Mouse (Mus musculus) mesoderm, embryonic 11.5 days (tissue): Measurements from ENCODE around the gene Sar1a.
A peak's percentile ranks its signal among the peaks of the same experiment; 100 is the strongest.

Experiments used
- DNase-seq: peaks from one replicate; pipeline ENCODE4 v3.0.0-alpha.2; 2012; ENCODE audit warnings: low read depth, low spot score

The Sar1a gene

GRCm38 (mm10) chr10:61679545-61679944, 554 bp upstream of the Sar1a start:
- DNase-seq, result no peak

DNA sequence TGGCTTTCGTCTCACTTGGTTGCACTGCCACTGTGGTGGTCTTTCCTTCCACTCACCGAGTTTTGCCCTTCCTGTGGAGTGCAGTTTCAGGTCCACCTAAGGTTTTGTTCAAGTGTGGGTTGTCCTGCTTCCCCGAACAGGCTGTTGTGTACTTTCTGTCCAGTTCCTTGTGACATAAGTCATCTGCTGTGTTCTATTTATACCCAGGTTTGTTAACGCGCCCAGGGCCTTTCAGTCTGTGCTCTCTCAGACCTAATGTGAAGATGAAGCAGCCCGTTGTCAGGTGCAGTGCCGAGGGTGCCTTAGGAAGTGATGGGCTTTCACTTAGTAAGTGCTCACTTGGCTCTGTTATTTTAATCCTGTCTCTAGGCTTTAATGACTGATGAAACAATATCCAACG, 9.3 kb downstream of the Sar1a start:
- DNase-seq, result no peak

GRCm38 (mm10) chr10:61693563-61693962, 13.5 kb downstream of the Sar1a start:
- DNase-seq, result no peak

DNA sequence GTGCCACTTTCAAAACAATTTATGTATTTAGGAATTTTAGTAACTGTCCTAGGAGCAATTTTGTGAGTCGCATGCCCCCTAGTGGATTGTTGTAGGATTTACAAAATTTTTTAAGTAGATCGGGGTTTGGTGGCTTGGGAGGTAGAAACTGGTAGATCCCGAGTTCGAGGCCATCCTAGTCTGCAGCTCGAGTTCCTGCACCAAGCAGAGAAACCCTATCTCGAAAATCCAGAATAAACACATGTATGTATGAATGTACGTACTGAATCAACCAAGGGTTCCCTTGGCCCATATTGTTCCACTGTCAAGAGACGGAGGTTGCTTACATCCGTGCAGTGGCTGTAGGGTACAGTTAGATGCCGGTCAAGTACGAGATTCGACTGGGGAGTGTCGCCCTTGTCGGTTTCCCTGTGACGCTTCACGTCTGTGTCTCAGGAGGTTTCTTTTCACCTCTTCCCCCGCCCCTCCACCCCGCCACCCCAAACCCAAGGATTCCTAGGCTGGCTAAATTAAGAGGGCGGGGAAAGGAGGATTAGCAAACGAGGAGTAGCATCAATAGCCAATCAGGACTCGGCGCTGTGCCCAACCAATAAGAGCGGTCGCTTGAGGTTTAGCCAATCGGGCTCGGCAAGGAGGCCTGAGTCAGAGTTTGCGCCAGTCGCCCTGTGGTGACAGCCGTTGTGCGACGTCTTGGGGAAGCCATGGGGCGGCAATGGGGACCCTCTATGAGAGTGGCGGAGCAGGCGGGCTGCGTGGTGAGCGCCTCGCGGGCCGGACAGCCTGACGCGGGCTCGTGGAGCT, 15.0 kb downstream of the Sar1a start, which contains the start of gene Tysnd1:
Gene Tysnd1 (plus strand): TSS at position 645 of the 801 bp plus-strand sequence.
- DNase-seq, result peak; percentile 97

DNA sequence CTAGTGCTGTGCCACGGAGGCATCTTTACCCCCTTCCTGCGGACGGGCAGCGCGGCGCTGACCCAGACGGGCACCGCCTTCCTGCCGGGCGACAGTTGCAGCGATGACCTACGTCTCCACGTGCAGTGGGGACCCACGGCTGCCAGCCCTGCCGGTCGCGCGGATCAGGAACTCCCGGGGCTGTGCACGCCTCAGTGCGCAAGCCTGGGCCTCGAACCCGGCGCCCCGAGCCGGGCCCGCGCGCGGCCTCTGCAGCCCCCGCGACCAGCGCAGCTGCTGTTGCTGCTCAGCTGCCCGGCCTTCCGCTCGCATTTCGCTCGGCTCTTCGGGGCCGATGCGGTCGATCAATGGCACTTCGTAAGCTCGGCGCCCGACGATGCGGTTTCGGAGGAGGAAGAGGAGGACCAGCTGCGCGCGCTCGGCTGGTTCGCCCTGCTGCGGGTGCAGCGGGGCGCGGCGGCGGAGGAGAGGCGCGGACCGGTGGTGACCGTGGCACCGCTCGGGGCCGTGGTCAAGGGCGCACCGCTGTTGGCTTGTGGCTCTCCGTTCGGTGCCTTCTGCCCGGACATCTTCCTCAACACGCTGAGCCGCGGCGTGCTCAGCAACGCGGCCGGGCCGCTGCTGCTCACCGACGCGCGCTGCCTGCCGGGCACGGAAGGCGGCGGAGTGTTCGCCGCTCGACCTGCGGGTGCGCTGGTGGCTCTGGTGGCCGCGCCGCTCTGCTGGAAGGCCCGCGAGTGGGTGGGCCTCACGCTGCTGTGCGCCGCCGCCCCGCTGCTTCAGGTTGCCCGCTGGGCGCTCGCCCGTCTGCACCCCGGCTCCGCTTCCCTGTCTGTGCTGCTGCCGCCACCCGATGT, 15.8 kb downstream of the Sar1a start:
- DNase-seq, result peak; percentile 29

DNA sequence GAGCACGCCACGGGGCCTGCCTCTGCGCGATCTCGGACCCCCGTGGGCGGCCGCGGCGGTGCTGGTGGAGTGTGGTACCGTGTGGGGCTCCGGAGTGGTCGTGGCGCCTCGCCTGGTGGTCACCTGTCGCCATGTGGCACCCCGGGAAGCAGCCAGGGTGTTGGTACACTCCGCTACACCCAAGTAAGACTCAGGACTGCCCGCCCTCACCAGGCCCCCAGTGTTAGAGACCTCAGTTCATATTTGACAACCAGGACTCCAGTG, 16.4 kb downstream of the Sar1a start:
- DNase-seq, result no peak

DNA sequence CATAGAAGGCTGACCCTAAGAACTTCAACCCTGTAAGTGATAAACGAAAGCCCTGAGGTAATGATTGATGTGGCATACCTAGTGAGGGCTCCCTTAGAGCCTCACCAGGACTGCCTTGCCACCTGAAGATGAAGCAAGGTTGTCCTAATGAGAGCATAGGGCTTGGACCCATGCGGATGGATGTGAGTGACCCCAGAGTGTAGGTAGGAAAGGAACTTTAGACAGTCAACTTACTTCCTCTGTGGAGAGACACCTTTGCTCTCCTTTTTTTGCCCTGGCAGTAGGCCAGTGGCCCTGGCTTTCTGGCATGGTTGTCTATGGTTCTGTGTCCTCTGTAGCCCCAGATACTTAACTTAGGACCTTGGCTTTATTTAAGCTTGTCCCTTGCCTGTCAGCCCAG, 16.9 kb downstream of the Sar1a start:
- no peak for DNase-seq

DNA sequence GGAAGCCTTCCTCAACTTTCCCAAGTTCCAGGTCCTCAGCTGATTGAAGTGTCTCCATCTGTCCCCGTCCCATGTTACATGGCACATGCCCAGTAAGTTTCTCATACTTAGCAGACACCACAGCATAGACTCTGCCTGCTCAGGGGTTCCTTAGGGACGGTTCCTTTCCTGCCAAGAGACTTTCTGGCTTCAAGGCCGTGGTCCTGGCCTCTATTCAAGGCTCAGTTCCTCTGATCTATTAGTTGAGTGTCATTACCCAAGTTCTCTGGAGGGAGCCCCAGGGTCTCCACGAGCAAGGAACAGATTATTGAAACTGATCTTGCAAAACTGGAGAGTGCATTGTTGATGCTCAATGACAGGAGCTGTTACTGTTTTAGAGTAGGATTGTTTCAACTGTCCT, 24.6 kb downstream of the Sar1a start:
- no peak for DNase-seq

DNA sequence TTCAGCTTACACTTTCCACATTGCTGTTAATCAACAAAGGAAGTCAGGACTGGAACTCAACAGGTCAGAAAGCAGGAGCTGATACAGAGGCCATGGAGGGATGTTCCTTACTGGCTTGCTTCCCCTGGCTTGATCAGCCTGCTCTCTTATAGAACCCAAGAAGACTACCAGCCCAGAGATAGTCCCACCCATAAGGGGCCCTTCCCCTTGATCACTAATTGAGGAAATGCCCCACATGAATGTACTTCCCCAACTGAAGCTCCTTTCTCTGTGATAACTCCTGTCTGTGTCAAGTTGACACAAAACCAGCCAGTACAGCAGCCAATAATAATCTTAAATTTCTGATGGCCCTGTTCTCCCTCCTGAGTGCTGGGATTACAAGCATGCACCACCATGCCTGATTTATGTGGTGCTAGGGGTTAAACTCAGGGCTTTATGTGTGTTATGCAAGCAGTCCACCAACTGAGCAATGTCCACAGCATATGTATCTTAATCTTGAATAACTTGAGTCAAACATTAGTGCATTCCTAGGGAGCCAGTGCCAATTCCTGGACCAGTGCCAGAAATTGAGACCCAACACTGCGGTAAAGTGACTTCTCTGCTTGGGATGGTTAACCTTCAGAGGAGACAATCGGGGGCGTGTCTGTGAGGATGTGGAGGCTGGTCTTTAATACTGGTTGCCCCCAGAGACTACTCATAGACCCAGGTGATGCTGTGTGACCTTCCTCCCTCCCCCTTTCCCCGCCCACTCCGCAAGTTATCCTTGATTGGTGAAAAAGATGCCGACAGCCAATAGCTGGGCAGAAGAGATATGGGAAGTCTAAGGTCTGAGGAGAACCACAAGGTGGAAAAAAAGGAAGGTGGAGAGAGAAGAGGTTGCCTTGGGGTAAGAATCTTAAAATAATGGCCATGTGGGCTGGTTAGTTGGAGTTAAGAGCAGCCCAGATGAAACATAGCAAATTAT, 26.6 kb downstream of the Sar1a start:
- DNase-seq, result no peak

DNA sequence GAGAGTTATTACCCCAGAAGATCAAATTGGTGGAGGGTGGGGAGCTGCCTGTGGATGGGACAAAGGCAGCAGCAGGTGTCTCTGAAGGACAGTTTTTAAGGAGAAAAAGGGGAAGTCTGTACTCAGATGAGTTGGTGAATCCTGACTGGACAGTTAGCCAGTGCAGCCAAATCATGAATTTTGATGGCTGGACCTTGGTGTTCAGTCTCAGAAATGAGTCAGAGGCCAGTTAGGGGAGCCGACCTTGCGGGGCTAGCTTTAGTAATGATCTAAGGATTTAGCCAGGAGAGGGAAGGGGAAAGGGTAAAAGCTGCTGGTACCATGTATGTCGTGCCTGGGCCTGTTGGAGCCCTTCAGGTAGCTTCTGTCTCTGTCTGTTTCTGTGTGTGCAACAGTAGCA, 33.5 kb downstream of the Sar1a start:
- DNase-seq, result no peak

DNA sequence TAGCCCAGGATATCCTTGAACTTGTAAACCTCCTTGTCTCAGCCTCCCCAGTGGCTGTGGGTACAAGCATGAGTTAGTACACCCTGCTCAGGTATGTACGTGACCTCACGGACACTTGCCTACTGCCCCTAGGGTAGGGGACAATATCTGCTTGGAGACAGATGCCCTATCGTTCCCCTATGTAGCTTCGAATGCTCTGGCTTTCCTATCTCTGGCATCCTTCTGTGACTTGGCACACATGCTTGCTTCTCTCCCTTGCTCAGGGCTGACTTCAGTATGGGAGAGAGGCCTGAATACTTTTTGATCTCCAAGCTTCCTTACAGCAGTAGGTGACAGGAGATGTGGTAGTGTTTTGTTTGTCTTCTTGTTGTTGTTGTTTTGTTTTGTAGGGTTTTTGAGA, 34.0 kb downstream of the Sar1a start:
- no peak for DNase-seq

GRCm38 (mm10) chr10:61714771-61715461, 34.8 kb downstream of the Sar1a start, which contains the start of gene Aifm2:
Aifm2 (plus strand) TSS chr10:61715263.
- DNase-seq, result peak; percentile 61

DNA sequence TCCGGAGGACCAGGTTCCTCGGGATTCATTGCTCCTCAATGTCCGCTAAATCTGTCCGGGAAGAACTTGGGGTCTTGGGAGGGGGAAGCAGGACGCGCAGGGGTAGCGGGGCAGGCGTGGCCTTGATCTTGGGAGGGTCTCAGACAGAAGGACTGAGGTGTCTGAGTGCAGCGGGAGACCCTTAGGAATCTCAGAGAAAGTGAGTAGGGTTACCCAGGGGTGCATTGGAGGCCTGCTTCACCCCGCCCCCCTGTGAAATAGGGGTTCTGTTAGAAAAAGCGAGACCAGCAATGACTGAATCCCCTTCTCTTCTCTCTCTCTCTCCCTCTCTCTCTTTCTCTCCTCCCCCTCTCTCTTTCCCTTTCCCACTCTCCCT, 35.4 kb downstream of the Sar1a start:
- DNase-seq, result no peak

DNA sequence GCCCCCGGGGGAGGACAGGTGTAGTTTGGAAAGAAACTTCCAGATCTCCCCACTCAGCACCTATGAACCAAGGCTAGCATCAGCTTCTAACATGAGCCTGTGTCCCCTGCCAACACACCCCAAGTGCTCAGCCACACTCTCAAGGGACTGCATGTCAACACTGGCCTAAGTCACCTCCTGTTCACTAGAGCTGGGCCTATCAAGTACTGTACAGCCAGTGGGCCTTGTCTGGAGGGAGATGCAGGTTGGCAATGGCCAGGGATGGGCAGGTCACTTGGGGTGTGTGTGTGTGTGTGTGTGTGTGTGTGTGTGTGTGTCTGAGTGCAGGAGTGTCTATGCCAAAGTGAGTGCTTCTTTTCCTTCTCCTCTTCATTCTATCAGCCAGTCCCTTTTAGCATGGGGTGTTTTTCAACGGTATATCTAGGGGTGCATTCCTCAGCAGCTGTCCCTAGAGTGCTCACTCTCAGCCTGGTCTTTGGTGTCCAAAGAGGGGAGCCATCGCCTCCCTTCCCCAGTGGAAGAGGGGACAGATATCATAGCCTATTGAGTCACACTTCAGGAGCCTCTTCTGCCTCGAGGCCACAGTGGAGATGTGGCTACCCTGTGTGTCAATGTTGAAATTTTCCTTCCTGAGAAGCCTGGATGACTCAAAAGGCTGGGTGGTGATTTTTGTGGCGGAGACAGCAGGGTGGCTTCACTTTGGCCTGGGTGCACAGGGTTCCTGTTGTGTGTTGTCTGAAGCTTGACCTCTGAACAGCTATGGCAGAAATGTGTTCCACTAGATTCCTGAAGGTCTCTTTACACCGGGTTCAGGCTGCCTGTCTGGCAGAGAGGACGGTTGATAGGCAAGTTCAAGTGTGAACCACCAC, 36.1 kb downstream of the Sar1a start:
- DNase-seq, result no peak

- no peak for DNase-seq
These were observed 37.6 kb downstream of the Sar1a start for GRCm38 (mm10) chr10:61717406-61718296.

DNA sequence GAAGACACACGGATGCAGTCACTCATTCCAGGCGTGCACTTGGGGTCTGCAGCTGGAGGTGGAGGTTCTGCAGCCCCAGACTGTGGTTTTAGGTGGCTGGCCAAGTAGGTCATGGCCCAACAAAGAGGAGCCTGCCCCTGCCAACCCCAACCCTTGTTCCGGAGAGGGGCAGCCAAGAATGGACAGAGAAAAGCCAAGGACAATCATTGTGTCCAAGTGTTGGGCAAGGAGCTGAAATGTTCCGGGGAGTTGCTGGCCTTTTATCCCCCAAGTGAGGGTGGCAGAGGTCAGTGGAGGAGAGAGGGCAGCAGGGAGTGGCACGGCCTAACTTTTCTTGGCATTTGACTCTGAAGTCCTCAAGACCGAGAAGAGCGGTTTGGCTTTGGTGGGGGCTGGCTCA, 40.2 kb downstream of the Sar1a start:
- DNase-seq, result no peak

DNA sequence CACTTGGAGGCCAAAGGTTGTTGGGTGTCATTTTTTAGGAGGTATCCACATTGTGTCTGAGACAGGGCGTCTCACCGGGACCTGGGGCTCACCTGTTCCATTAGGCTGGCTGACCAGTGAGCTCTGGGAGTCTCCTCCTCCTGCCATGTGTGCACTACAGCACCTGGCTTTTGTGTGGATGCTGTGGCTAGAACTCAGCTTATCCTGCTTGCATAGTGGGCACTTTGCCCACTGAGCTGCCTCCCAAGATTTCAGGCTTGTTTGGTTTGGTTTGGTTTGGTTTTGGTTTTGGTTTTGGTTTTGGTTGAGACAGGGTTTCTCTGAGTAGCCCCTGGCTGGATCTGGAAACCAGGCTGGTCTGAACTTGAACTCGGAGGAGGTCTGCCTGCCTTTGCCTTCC, 42.1 kb downstream of the Sar1a start:
- no peak for DNase-seq

DNA sequence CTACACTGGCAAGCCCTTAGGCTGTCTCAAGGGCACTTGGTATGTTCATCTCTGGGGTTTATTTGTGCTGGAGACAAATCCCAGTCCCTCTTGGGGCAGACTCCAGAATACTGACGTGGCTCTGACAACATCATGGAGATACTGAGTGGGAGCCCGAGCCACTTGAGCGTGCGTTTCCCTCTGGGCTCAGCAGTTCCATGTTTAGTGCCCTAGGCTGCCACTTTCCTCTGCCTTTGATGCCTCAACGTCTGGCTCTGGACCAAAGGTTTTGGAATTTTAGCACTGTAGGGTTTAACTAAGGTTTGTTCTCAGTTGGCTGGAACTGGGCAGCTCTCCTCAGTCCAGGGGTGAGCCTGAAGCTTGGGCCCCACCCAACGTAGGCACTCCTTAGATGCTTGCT, 43.2 kb downstream of the Sar1a start:
- DNase-seq, result no peak

DNA sequence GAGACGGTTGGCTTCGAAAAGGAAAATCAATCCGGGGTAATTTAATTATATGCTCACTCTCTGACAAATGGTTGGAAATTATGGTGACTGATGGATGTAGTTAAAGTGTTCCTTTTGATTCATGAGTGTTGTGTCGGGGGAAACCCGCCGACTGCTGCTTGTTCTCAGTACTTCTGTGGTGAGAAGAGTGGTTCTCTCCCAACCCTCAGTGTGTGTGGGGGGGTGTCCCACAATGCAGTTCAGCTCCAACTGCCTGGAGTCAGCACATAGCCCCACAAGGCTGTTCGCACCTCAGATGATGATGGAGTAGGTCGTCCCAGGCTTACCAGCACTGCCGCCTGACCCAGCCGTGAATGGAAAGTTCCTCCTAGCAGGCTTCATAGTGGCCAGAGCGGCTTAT, 49.1 kb downstream of the Sar1a start:
- DNase-seq, result no peak
